Mouse (Mus musculus): ENCODE measurements around the gene Kcnb1.

GRCm38 (mm10) chr2:167071266-167071640 lies 118.7 kb downstream of the Kcnb1 start:
- TF ChIP-seq HCFC1 (IDR thresholded peaks at IDR 0.05; ENCODE audit: borderline replicate concordance, insufficient read depth, low read length): no peak
- TF ChIP-seq ZNF384 (IDR thresholded peaks at IDR 0.05; ENCODE audit: low read depth, low read length): no peak
- no peak for TF ChIP-seq CHD2 (IDR thresholded peaks at IDR 0.05; ENCODE audit: low read depth, low read length)
- TF ChIP-seq MAFK (IDR thresholded peaks at IDR 0.05; ENCODE audit: insufficient read depth, low read depth, low read length): no peak

All from ES-E14 (cell line).